Mouse (Mus musculus) midbrain, embryonic 13.5 days (tissue): ENCODE measurements around the gene Natd1. TPM values are rescaled to one million over a fixed set of nuclear protein-coding genes. Genes with fewer than 3 reads are reported as not detected.

Experiments used
- ATAC-seq: fragments of 200-750 bp; cut with Nextera tagmentation; 2 replicates; pipeline ENCODE4 v1.8.0; 2017; ENCODE audit warnings: mild to moderate bottlenecking, moderate TSS enrichment, moderate library complexity
- H3K27ac ChIP-seq: fragments of 300-500 bp; sonication (generic); 2 replicates; pipeline ENCODE4 v1.5.1; 2015; ENCODE audit warnings: inconsistent platforms, mild to moderate bottlenecking, moderate library complexity
- H3K27me3 ChIP-seq: fragments of 300-500 bp; sonication (generic); 2 replicates; pipeline ENCODE4 v1.6.1; 2015; ENCODE audit warnings: mild to moderate bottlenecking, inconsistent platforms
- H3K36me3 ChIP-seq: fragments of 300-500 bp; sonication (generic); 2 replicates; pipeline ENCODE4 v1.6.1; 2015; ENCODE audit warnings: mild to moderate bottlenecking, inconsistent platforms
- H3K4me1 ChIP-seq: fragments of 300-500 bp; sonication (generic); replicated peaks from 2 replicates; pipeline ENCODE4 v1.6.1; 2015; ENCODE audit warnings: inconsistent platforms
- H3K4me2 ChIP-seq: fragments of 300-500 bp; sonication (generic); replicated peaks from 2 replicates; pipeline ENCODE4 v1.6.1; 2015; ENCODE audit warnings: moderate library complexity, mild to moderate bottlenecking, inconsistent platforms
- H3K4me3 ChIP-seq: fragments of 300-500 bp; sonication (generic); replicated peaks from 2 replicates; pipeline ENCODE4 v1.5.1; 2015; ENCODE audit warnings: mild to moderate bottlenecking, inconsistent platforms
- H3K9ac ChIP-seq: fragments of 300-500 bp; sonication (generic); replicated peaks from 2 replicates; pipeline ENCODE4 v1.6.1; 2015; ENCODE audit warnings: mild to moderate bottlenecking, inconsistent platforms
- H3K9me3 ChIP-seq: fragments of 300-500 bp; sonication (generic); 2 replicates; pipeline ENCODE4 v1.6.1; 2016; ENCODE audit warnings: mild to moderate bottlenecking, inconsistent platforms
- WGBS: fragments of 180-500 bp; shearing (Covaris S2); methylation state at CpG from one replicate; pipeline ENCODE4 v1.1.7; 2015; 5-methylcytosine and 5-hydroxymethylcytosine counted together
- polyA plus RNA-seq: library from polyadenylated mRNA; unstranded; fragments of >200 nt; fragmentation: Nextera tagmentation; extraction: Ambion mirVana; gene quantifications from 2 replicates; pipeline ENCODE4 v1.2.1, GENCODE M21; 2015

Gene Natd1
- polyA plus RNA-seq, 1 experiment from 2014 or later, result 30.0 TPM

DNA sequence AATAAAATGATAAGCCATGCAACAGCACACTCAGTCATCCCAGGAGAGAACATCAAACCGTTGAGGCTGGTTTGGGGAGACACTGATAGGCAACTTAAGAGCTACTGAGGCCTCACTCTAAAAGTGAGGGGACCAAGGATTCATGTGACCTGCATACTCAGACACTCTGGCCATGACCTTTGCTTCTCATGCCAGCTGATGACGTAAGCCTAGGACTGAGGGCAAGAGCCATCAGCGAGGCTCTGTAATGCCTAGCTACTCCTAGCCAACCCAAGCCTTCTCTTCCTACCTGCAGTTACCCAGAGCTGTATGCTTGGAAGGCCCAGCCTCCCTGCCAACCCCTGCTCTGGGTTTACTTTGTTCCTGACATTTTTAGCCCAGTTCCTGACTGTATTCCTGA is 52.6 kb downstream of the Natd1 start:
- no peak overlapping the region for H3K9ac ChIP-seq
- no peaks in the 10 kb centered on the region for H3K9me3 ChIP-seq
- H3K4me1 ChIP-seq, result 0 out of 2 replicates have a peak, but pooled peaks cover 5% of the 10 kb centered on the region
- H3K36me3 ChIP-seq, result peaks cover 69% of the 10 kb centered on the region
- no peaks in the 10 kb centered on the region for H3K27me3 ChIP-seq
- H3K4me3 ChIP-seq, result no peak overlapping the region
- no peak overlapping the region for H3K4me2 ChIP-seq
- WGBS, result 96% methylated on average over 3 of the region's 3 CpGs
- no peak for ATAC-seq
- H3K27ac ChIP-seq, result no peak overlapping the region

DNA sequence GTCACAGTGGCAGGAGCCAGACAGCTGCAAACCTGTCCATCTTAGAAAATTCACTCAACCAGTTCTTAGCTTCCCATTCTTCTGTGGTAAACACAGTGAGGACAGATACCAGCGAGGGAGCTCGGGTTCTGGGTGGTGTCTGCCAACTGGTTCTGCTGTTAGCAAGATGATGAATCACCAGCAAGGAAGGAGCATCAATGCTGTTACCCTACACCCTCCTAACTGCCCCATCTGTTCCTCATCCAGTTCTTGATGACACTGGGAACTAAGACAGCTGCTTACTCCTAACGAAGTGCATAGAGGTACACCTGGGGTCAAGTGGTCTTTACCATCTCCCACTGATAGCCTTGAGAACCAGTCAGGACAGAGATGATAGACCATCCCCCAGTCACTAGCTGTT is 58.0 kb downstream of the Natd1 start:
- Histone ChIP-seq H3K27ac (no peak overlapping the region), H3K9me3 (no peaks in the 10 kb centered on the region), H3K27me3 (no peaks in the 10 kb centered on the region), H3K9ac (no peak overlapping the region), H3K4me1 (no peaks in the 10 kb centered on the region), H3K4me3 (no peak overlapping the region), H3K36me3 (peaks cover 67% of the 10 kb centered on the region), H3K4me2 (no peak overlapping the region)
- no peak for ATAC-seq
- 80% methylated on average over 3 of the region's 3 CpGs for WGBS

Other genes with a start within 250 kb of the Natd1 start
- gene Llgl1, start 215.0 kb downstream of the Natd1 start, polyA plus RNA-seq, result 75.1 and 87.4 TPM in 2 replicates
- 67.5 and 72.5 TPM in 2 replicates for gene Flii, start 187.5 kb downstream of the Natd1 start, polyA plus RNA-seq
- 18.4 and 18.6 TPM in 2 replicates for gene Mief2, start 186.4 kb downstream of the Natd1 start, polyA plus RNA-seq
- gene Top3a, start 137.4 kb downstream of the Natd1 start, polyA plus RNA-seq, result 10.6 and 11.7 TPM in 2 replicates
- gene Smcr8, start 137.2 kb downstream of the Natd1 start, polyA plus RNA-seq, result 7.0 and 7.5 TPM in 2 replicates
- 15.5 and 16.2 TPM in 2 replicates for gene Shmt1, start 103.0 kb downstream of the Natd1 start, polyA plus RNA-seq
- 28.2 and 28.4 TPM in 2 replicates for gene Dhrs7b, start 84.1 kb downstream of the Natd1 start, polyA plus RNA-seq
- gene Tmem11, start 35.5 kb downstream of the Natd1 start, polyA plus RNA-seq, result 55.1 and 57.4 TPM in 2 replicates
- gene Map2k3, start 17.3 kb upstream of the Natd1 start, polyA plus RNA-seq, result 28.2 and 29.8 TPM in 2 replicates
- gene Kcnj12, start 107.8 kb upstream of the Natd1 start, polyA plus RNA-seq, result 0.64 and 1.4 TPM in 2 replicates
- 0.77 and 1.0 TPM in 2 replicates for gene Tnfrsf13b, start 212.0 kb upstream of the Natd1 start, polyA plus RNA-seq